Mouse (Mus musculus) layer of hippocampus, postnatal 25 days (tissue): Measurements from ENCODE around the gene Gdf5. TPM values are rescaled to one million over a fixed set of nuclear protein-coding genes. Genes with fewer than 3 reads are reported as not detected.
"Not testable (repeated sequence)": the region's sequence is repeated elsewhere in the genome, so short reads cannot be mapped to it uniquely, and the experiment has no call there.

Experiments used
- DNase-seq, 2 experiments: peaks; one replicate each; pipeline ENCODE4 v3.0.0; 2022; ENCODE audit warnings: mixed read lengths in 2 of 2, low spot score in 1 of 2; ENCODE audit errors: extremely low spot score in 1 of 2
- total RNA-seq, 2 experiments: library from RNA; stranded (reverse); gene quantifications; 2 replicates each; pipeline ENCODE4 v1.2.3; 2021

Gdf5 gene
- total RNA-seq, 2 experiments from 2014 or later, result 0.10 TPM; not detected in 1

DNA sequence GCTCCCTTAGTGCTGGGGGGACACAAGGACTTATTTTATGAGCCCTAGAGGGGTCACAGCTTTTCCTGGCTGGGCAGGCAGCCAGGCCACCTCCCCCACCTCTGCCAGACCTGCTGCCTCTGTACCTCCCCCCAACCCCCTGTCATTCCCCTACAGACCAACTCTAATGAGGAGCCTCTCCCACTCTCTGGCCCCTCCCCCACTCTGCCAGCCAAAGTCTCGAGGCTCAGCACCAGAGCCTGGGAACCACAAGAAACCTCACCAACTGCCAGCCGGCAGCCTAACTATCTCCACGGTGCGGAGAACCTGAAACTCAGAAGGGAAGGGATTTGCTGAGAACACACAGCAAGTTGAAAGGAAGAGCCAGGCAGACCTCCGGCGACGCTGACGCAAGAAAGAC is 1.7 kb downstream of the Gdf5 start:
- DNase-seq, result no peak

DNA sequence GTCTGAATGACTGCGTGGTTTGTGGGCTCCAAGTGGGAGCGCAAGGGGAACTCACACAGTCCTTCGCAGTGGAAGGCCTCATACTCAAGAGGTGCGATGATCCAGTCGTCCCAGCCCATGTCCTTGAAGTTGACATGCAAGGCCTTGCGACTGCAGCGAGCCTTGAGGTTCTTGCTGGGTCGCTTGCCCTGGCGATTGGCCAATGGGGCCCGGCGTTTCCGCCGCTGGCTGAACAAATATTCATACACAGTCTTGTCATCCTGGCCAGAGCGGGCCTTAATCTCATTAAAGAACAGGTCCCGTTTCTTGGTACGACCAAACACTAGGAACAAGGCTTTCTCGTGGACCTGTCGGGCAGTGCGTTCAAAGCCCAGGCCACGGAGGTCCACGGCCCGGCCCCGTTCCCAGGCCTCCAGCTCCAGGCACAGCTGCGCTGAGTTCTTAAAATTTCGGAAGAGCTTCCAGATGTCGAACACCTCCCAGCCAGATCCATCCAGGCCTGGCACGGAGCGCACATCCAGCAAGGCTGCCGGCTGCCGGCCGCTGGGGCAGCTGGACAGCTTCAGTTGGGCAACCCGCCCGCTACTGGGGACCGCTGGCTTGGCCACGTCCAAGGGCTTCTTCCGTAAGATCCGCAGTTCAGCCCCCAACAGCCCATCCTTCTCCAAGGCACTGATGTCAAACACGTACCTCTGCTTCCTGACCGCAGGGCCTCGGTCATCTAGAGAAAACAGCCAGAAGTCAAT is 3.3 kb downstream of the Gdf5 start:
- no peak for DNase-seq

DNA sequence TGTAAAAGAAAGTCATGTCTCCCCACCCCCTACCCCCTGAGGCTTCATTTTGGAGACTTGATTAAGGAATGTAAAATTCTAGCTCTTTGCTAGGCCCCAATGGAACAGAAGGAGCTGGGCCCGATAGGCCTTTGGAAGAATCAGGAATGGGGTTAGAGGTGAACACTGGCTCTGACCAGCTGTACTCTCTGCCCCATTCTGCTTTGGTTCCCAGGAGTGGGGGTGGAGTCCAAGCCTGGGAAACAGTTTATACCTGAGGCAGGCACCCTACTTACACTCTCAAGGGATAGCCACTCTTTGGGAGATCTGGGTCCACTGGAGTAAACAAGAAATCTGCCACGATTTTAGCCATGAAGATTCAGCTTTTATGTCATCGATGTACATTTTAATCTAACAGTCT is 4.5 kb downstream of the Gdf5 start, which contains the start of gene Gm15557:
Gm15557 (plus strand) TSS at position 48 of the 400 bp plus-strand sequence.
- no peak for DNase-seq

DNA sequence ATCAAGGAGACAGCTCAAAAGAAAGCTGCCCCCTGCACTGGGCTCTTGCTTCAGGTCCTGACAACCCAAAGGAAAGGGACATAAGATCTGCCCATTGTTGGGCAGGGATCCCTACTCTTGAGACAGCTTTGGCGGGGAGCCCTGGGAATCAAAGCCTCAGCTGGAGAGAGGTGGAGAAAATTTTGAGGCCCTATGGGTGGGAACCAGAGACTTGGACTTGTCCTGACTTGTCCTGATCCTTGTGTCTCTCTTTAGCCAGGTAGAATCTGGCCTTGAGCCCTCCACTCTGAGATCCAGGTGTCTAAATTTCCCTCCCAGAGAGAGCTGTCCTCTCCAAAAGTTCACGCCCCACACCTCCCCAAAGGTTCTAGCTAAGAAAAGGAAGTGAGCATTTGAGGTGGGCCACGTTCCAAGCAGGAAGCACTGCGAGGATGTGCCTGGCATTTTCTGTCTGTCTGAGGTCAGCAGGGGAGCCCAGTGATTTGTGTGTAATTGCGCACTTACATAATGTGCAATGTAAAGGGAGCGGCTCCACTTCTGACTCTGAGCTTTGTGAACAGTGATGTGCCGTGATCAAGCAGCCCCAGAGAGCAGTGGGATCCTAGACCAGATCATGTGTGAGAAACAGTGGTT is 5.2 kb downstream of the Gdf5 start:
- DNase-seq, result no peak

DNA sequence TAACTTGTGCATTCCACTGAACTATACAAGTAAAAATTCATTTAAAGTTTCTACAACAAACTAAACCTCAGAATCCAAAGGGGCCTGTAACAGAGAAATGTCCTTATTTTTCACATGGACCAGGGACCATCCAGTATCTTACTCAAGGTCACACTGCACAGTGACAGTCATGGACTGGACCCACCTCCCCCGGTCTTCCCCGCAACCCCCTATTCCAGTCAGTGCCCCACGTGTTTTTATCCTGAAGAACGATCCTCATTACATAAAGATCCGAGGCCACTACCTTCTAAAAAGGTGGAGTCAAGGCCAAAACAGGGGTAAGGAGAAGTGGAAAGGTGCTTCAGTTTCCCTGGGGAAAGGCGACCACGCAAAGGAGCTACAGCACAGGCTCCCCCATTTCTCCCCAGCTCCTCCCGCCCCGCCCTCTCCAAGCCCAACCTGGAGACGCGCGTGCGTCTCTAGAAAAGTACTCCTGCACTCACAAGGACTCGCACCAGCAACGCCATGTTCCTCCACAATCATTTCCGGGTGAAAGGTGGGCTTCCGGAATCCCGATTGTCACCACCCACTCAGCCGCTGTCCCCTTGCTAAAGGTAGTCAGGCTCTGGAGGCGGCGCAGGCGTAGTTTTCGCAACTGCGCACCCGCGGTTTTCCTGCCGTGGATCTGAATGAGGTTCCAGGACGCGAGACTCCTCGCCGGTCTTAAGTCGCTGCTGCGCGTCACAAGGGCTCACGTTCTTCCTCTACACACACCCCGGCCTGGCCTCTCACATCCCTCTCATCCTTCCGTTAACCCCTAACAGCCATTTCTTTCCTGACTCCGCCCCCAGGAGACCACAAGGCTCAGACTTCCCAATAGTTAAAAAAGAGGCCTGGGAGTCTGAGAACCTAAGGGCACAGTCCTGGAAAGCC is 15.4 kb downstream of the Gdf5 start, which contains the start of gene Uqcc1:
Uqcc1 (minus strand) TSS at position 780 of the 912 bp plus-strand sequence.
- peak; percentile 82 to 84 for DNase-seq

DNA sequence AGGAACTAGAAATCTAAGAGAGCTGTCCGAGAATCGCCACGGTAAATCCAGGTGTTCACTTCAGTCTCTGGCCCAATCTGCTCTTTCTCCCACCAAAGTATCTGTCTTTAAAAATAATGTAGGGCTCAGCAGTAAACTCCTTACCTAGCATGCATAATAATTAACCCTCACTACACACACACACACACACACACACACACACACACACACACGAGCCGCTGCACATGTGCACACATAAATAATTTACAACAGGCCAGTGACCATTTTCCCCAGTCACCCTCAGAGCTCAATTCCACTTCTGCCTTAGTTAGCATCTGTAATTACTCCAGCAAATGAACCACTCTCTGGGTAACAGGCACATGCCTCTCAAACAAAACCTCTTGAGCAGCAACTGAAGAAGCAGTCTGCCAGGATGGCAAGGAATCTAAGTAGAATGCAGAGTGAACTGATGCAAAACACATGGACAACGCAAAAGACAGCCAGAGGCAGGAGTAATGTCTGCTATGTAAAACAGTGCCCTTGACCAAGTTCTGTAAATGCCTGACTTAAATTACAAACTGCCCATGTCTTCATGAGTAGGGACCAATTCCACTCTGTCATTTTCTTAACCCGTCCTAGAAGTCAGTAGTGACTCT is 16.3 kb downstream of the Gdf5 start:
- no peak for DNase-seq

DNA sequence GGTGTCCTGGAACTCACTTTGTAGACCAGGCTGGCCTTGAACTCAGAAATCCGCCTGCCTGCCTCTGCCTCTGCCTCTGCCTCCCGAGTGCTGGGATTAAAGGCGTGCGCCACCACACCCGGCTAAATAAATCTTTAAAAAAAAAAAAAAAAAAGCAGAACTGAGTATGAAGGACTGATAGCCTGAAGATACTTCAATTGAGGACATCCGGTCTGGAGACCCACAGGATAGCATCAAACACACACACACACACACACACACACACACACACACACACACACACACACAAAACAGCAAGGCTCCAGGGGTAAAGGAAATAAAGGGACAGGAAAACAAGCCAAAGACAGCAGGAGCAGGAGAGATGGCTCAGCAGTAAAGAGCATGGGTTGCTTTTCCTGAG is 20.0 kb downstream of the Gdf5 start:
- DNase-seq, result not testable (repeated sequence)

DNA sequence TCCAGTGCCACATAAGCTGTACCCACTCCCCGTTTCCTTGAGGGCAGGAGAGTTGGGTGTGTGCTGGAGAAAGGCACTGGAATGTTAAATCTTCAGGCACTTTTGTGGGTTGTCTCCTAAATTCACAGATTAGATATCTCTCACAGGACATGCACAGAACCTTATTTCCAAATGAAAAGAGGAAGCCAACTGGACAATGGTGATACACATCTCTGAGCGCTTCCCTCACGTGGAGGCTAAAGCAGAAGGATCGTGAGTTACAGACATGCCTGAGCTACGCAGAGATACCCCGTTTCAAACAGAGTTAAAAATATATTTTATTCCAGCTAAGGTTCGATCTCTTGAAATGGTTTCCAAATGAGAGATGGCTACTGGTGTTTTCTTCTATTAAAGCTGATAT is 22.0 kb downstream of the Gdf5 start:
- no peak for DNase-seq

DNA sequence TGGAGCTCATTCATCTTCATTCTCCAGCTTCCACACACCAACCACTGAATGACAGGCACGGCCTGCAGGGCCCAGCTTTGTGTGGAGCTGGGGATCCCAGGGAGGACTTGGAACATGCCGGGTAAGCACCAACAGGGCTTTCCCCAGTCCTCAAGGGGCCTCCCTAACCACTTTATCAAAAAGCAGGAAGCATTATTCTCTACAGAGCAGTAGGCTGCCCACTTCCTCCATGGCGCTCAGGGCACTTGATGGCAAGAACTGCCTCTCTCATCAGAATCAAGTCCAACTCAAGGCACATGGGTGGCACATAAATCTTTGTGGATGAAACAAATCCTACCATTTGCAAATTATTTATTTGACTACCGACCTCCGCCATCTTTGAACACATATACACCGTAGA is 30.5 kb downstream of the Gdf5 start:
- DNase-seq, result no peak

DNA sequence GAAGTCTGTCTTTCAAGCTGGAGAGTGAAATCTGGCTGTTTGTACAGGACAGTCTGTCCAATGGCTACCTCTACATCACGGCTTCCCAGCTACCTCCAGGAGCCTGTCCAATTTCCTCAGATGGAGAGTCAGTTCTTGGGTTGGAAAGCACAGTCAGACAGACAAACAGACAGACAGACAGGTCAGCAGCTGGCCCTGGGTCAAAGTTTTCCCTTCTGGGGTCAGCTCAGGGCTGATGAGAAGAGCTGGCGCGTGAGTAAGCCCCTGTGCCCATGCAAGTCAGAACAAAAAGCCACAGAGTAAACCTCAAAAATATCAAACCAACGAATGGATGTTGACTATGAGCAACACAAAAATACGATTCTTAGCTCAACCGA is 41.5 kb downstream of the Gdf5 start:
- DNase-seq, result no peak

DNA sequence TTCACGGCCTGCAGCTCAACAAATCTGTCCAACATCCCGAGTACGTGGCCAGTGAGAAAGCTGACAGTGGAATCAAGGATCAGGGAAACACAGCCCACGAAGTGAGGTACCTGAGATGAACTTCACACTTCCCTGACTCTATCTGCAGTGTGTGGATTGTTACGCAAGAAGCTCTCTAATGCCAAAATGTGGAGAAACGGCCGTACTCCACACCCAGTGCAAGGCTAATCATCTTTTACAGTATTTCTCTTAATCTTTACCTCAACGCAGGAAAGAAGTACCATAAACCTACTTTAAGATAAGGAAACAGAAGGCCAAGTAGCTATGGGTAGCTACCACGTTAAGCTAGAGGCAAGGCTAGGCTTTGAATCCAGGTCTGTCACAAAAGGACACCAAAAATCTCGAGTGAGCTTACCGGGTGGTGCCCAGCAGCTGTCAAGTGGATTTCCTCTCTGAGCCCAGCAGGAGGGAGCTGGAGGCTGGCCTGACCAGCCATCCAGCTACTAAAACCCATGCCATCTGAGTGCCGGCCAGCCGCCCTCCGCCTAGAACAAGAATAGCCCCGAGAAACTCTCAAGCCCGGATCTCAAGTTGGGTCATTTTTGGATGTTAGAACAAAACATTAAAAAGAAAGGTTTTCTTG is 42.1 kb downstream of the Gdf5 start:
- DNase-seq, result no peak

DNA sequence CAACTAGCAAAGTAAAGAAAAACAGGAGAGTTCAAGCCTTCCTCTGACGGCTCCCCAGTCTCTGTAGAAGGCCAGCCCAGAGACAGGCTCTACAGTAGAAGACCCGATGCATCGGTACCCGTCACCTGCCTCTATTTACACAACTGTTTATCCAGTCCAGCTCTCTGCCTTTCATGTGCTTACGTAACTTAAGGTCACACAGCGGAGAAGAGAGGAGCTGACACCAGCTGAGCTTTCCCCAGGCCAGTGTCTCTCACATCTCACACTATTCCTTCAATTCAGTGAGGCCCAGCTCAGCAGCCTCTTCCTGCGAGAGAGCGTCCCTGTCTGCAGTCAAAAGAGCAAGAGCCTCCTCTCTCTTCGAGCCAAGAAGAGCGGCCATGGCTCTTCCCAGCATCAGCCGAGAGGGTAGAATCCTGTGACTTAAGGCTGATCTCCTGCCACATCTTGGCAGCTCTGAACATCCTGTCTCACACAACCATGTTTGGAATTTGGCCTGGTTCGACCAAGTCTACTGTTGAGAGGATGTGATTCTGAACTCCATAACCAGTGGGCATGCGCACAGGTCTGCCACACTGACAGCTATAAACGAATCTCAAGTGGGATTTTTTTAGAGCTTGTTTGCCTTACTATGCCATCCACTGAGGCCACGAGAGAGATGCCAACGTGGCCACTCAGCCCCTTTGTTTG is 50.0 kb downstream of the Gdf5 start:
- DNase-seq, result no peak

DNA sequence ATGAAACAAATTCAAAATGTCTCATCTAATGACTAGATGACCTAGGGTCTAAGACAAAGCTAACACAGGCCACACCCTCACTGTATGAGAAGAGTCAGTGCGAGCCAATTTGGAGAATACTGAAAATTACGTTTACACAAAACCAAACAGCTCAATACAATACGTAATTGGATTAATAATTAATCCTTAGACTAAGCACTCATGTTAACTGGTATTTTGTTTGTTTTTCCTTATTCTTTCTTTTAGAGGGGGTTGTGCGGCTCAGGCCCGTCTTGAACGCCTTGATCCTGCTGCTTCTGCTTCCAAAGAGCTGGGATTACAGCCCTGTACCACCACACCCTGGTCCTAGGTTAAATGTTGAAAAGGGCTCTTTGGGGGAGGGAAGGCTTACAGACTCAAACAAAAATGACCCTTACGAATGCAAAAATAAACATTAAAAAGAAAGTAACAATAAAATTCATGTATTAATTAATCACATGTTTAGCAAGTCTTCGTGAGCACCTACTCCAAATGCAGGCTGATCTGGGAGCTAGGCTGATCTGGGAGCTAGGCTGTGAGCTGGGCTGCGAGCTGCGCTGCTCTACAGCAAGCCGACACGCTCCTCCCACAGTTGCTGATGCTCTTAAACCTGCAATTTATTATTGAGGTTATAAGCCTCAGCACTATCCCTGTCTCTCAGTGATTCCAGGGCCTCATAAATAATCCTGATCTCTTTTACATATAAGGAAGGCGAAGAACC is 50.7 kb downstream of the Gdf5 start:
- DNase-seq, result no peak

Other genes starting within 250 kb of the Gdf5 start
- gene Edem2, start 215.9 kb downstream of the Gdf5 start, total RNA-seq, result 10 to 100 TPM; 19.8 to 22.9 TPM
- gene Gm17581, start 209.5 kb downstream of the Gdf5 start, total RNA-seq, result not detected
- under 1 TPM; 0.71 to 0.96 TPM for gene Procr, start 194.2 kb downstream of the Gdf5 start, total RNA-seq
- gene Mmp24, start 170.0 kb downstream of the Gdf5 start, total RNA-seq, result 10 to 100 TPM; 43.5 to 43.6 TPM
- gene BC029722, start 125.9 kb downstream of the Gdf5 start, total RNA-seq, result 10 to 100 TPM; 52.8 to 60.0 TPM
- 10 to 100 TPM; 59.0 to 75.7 TPM for gene Eif6, start 118.4 kb downstream of the Gdf5 start, total RNA-seq
- gene Fam83c, start 110.5 kb downstream of the Gdf5 start, total RNA-seq, result not detected
- gene Uqcc1, start 15.1 kb downstream of the Gdf5 start, total RNA-seq, result 10 to 100 TPM; 60.8 to 74.1 TPM
- gene Gm15557, start 4.6 kb downstream of the Gdf5 start, total RNA-seq, result not detected
- gene Cep250, start 11.1 kb upstream of the Gdf5 start, total RNA-seq, result 10 to 100 TPM; 14.3 to 18.9 TPM
- gene 6430550D23Rik, start 62.6 kb upstream of the Gdf5 start, total RNA-seq, result 1 to 10 TPM; 1.8 to 2.6 TPM
- 100 to 1,000 TPM; 174 to 223 TPM for gene Ergic3, start 62.7 kb upstream of the Gdf5 start, total RNA-seq
- not detected for gene Fer1l4, start 107.6 kb upstream of the Gdf5 start, total RNA-seq
- gene Spag4, start 119.8 kb upstream of the Gdf5 start, total RNA-seq, result 1 to 10 TPM; 3.9 to 4.2 TPM
- 10 to 100 TPM; 26.8 to 30.4 TPM for gene Cpne1, start 166.6 kb upstream of the Gdf5 start, total RNA-seq
- 10 to 100 TPM; 28.9 to 30.6 TPM for gene Rbm12, start 166.6 kb upstream of the Gdf5 start, total RNA-seq
- gene Gm28036, start 181.7 kb upstream of the Gdf5 start, total RNA-seq, result 10 to 100 TPM; 21.3 to 24.4 TPM
- gene Romo1, start 198.7 kb upstream of the Gdf5 start, total RNA-seq, result 100 to 1,000 TPM; 156 to 190 TPM
- gene Nfs1, start 198.8 kb upstream of the Gdf5 start, total RNA-seq, result 10 to 100 TPM; 45.6 to 47.4 TPM
- 100 to 1,000 TPM; 275 to 354 TPM for gene Rbm39, start 234.9 kb upstream of the Gdf5 start, total RNA-seq